Mouse (Mus musculus) erythroblast, embryonic 14.5 days (primary cell): ENCODE measurements around the gene Brf1.

Experiments used
- GATA1 ChIP-seq: IDR thresholded peaks from 2 replicates; pipeline ENCODE4 v1.6.1; 2012; ENCODE audit warnings: low read length, inconsistent platforms, mixed read lengths
- TAL1 ChIP-seq: IDR thresholded peaks from 3 replicates; pipeline ENCODE4 v1.6.1; 2012; ENCODE audit warnings: low read length, inconsistent platforms, mixed read lengths

GRCm38 (mm10) chr12:112994153-112994552 is 6.4 kb downstream of the Brf1 start:
- TF ChIP-seq TAL1 (no peak), GATA1 (no peak)
